Mouse (Mus musculus) intestine, embryonic 14.5 days (tissue): ENCODE results near the gene Flt3. TPM values are rescaled to one million over a fixed set of nuclear protein-coding genes. Genes with fewer than 3 reads are reported as not detected.

Source experiments
- ATAC-seq: fragments of 200-750 bp; cut with Nextera tagmentation; replicated peaks from 2 replicates; pipeline ENCODE4 v1.8.0; 2017; ENCODE audit warnings: low read depth, moderate number of reproducible peaks, moderate TSS enrichment, moderate library complexity; ENCODE audit not compliant: low FRiP score, low TSS enrichment
- DNase-seq: peaks from one replicate; pipeline ENCODE4 v3.0.0-alpha.2; 2018; ENCODE audit warnings: low spot score
- H3K27ac ChIP-seq: fragments of 300-500 bp; sonication (generic); 2 replicates; pipeline ENCODE4 v1.5.1; 2014; ENCODE audit warnings: low read depth, mild to moderate bottlenecking, control low read depth
- H3K27me3 ChIP-seq: fragments of 300-500 bp; sonication (generic); replicated peaks from 2 replicates; pipeline ENCODE4 v1.6.1; 2014; ENCODE audit warnings: low read length, control low read depth; ENCODE audit not compliant: control insufficient read depth, insufficient read depth
- H3K36me3 ChIP-seq: fragments of 300-500 bp; sonication (generic); 2 replicates; pipeline ENCODE4 v1.6.1; 2014; ENCODE audit warnings: low read length, control low read depth; ENCODE audit not compliant: control insufficient read depth, insufficient read depth
- H3K4me1 ChIP-seq: fragments of 300-500 bp; sonication (generic); replicated peaks from 2 replicates; pipeline ENCODE4 v1.6.1; 2014; ENCODE audit warnings: low read length, control low read depth, mixed read lengths; ENCODE audit not compliant: control insufficient read depth, insufficient read depth
- H3K4me2 ChIP-seq: fragments of 300-500 bp; sonication (generic); 2 replicates; pipeline ENCODE4 v1.6.1; 2014; ENCODE audit warnings: low read length
- H3K4me3 ChIP-seq: fragments of 300-500 bp; sonication (generic); 2 replicates; pipeline ENCODE4 v1.5.1; 2014; ENCODE audit warnings: low read depth, low read length, control low read depth, mixed read lengths
- H3K9ac ChIP-seq: fragments of 300-500 bp; sonication (generic); 2 replicates; pipeline ENCODE4 v1.6.1; 2014; ENCODE audit warnings: mild to moderate bottlenecking, low read length
- H3K9me3 ChIP-seq: fragments of 300-500 bp; sonication (generic); 2 replicates; pipeline ENCODE4 v1.6.1; 2016; ENCODE audit warnings: low read length, control low read depth; ENCODE audit not compliant: control insufficient read depth
- WGBS: fragments of 180-500 bp; shearing (Covaris S2); extraction: QIAGEN DNeasy Blood & Tissue Kit; methylation state at CpG from one replicate; pipeline ENCODE4 v1.1.7; 2014; 5-methylcytosine and 5-hydroxymethylcytosine counted together
- microRNA-seq: library from miRNA; unstranded; fragments of <30 nt; microRNA quantifications from one replicate; pipeline ENCODE4, GENCODE M21; 2016
- polyA plus RNA-seq: library from polyadenylated mRNA; unstranded; fragments of >200 nt; fragmentation: Nextera tagmentation; extraction: Ambion mirVana; gene quantifications from 2 replicates; pipeline ENCODE4 v1.2.1, GENCODE M21; 2014

The Flt3 gene
- polyA plus RNA-seq, 1 experiment from 2014 or later = 0.19 TPM

DNA sequence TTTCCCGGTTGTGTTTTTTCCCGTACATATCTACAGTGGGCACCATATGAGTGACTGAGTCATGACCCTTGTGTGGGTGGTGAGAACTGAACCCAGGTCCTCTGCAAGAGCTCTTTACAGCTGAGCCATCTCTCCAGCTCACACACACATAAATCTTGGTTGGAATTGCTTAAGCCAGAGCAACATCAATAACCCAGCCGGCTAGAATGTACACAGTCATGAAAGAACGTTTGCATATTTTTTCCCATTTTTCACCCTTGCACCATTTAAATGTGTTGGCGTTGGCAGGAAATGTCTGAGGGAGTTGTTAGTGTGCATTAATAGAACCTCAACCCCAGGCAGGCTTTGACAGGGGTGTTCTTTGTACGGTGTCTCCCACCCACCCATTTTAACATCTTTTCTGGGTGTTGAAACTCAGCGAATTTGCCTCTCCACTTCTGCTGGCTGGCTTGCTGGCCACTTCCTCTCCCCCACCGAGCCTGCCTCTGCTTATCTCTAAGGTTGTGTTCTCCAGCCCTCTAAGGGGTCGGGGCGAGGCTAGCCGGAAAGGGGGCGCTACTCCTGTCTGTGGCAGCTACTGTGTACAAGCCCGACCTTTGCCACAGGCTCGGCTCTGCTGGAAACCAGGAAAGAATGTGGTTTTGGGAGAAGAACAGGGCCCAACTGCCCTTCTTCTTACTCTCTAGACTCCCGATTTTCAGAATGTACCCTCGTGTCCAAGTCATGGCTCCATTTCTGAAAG, 108.4 kb downstream of the Flt3 start:
- Histone ChIP-seq H3K4me1 (no peaks in the 10 kb centered on the region; the same call in 1 of the 2 replicates), H3K4me3 (no peak overlapping the region), H3K4me2 (peak overlapping the region; percentile 4; the same call in 1 of the 2 replicates), H3K27ac (peak overlapping the region; percentile 54), H3K36me3 (no peaks in the 10 kb centered on the region), H3K9ac (no peak overlapping the region), H3K27me3 (peaks cover 35% of the 10 kb centered on the region), H3K9me3 (no peaks in the 10 kb centered on the region)
- ATAC-seq (0 out of 2 replicates have a peak, but pooled peaks have one; percentile 5), DNase-seq (no peak)
- 27% methylated on average over 16 of the region's 16 CpGs for WGBS

DNA sequence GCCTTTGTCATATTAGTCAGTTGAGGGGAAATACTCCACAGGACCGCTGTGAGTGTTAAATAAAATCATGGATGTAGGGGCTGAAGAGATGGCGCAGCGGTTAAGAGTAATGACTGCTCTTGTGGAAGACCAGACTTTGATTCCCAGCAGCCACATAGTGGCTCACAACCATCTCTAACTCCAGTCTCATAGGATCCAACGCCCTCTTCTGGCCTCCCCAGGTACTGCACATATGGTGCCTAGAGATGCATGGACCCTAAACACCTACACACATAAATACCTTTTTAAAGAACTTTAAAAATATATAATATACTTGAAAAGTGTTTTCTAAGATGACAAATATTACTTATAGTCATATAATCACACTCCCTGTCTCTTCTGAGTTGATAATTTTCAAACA, 115.9 kb downstream of the Flt3 start:
- no peak overlapping the region for H3K27ac ChIP-seq
- H3K4me3 ChIP-seq = no peak overlapping the region
- ATAC-seq (no peak), DNase-seq (no peak)
- 73% methylated on average over 4 of the region's 4 CpGs for WGBS
- H3K9ac ChIP-seq = no peak overlapping the region
- peaks cover 24% of the 10 kb centered on the region for H3K27me3 ChIP-seq
- no peak overlapping the region for H3K4me2 ChIP-seq
- H3K4me1 ChIP-seq = no peaks in the 10 kb centered on the region
- no peaks in the 10 kb centered on the region for H3K36me3 ChIP-seq
- H3K9me3 ChIP-seq = no peaks in the 10 kb centered on the region

Small RNA genes within 50 kb of the gene (microRNA-seq; reads per million reads assigned to microRNA genes)
- gene Mir7k = not detected

Other genes with a start within 250 kb of the Flt3 start
- gene Gsx1, start 211.8 kb downstream of the Flt3 start, polyA plus RNA-seq = not detected in 2 replicates
- gene Pdx1, start 130.5 kb downstream of the Flt3 start, polyA plus RNA-seq = 0.79 and 6.4 TPM in 2 replicates
- gene Cdx2, start 93.2 kb downstream of the Flt3 start, polyA plus RNA-seq = 24.0 and 30.2 TPM in 2 replicates
- 1.6 and 1.7 TPM in 2 replicates for gene Urad, start 78.0 kb downstream of the Flt3 start, polyA plus RNA-seq
- 75.0 and 83.4 TPM in 2 replicates for gene Pan3, start 29.7 kb upstream of the Flt3 start, polyA plus RNA-seq